Mouse (Mus musculus) kidney, adult 8-10 months (tissue): ENCODE data around the gene Ugt1a9.

Experiments used
- DNase-seq, 2 experiments: peaks; one replicate each; pipeline ENCODE4 v3.0.0; 2022

Gene Ugt1a9

GRCm38 (mm10) chr1:88240072-88240471 is 169.5 kb downstream of the Ugt1a9 start:
- DNase-seq: no peak

- DNase-seq: no peak
Observed at GRCm38 (mm10) chr1:88240579-88240978, 170.0 kb downstream of the Ugt1a9 start.

- no peak for DNase-seq
Observed at GRCm38 (mm10) chr1:88243861-88244260, 173.3 kb downstream of the Ugt1a9 start.

- no peak for DNase-seq
Observed at GRCm38 (mm10) chr1:88245881-88246280, 175.3 kb downstream of the Ugt1a9 start.

GRCm38 (mm10) chr1:88246386-88246785 is 175.8 kb downstream of the Ugt1a9 start:
- no peak for DNase-seq

- no peak for DNase-seq
Observed at GRCm38 (mm10) chr1:88247660-88248059, 177.1 kb downstream of the Ugt1a9 start.

- no peak for DNase-seq
Observed at GRCm38 (mm10) chr1:88248658-88249057, 178.1 kb downstream of the Ugt1a9 start.

- no peak for DNase-seq
Observed at GRCm38 (mm10) chr1:88249596-88249995, 179.0 kb downstream of the Ugt1a9 start.

GRCm38 (mm10) chr1:88250023-88250422 is 179.4 kb downstream of the Ugt1a9 start:
- no peak for DNase-seq

GRCm38 (mm10) chr1:88253106-88253505 is 182.5 kb downstream of the Ugt1a9 start:
- DNase-seq: no peak

- no peak for DNase-seq
Observed at GRCm38 (mm10) chr1:88253540-88253939, 182.9 kb downstream of the Ugt1a9 start.

GRCm38 (mm10) chr1:88254793-88255465 is 184.3 kb downstream of the Ugt1a9 start:
- DNase-seq: no peak

- DNase-seq: no peak
Observed at GRCm38 (mm10) chr1:88255466-88255857, 184.9 kb downstream of the Ugt1a9 start.

GRCm38 (mm10) chr1:88255989-88256754 is 185.6 kb downstream of the Ugt1a9 start:
- no peak for DNase-seq

- DNase-seq: no peak
Observed at GRCm38 (mm10) chr1:88256886-88257663, 186.5 kb downstream of the Ugt1a9 start.

- no peak for DNase-seq
Observed at GRCm38 (mm10) chr1:88257681-88258080, 187.1 kb downstream of the Ugt1a9 start.

- no peak for DNase-seq
Observed at GRCm38 (mm10) chr1:88258361-88258760, 187.8 kb downstream of the Ugt1a9 start.

GRCm38 (mm10) chr1:88258881-88259642 is 188.5 kb downstream of the Ugt1a9 start:
- DNase-seq: no peak

- DNase-seq: no peak
Observed at GRCm38 (mm10) chr1:88259643-88260024, 189.0 kb downstream of the Ugt1a9 start.

GRCm38 (mm10) chr1:88260114-88260513 is 189.5 kb downstream of the Ugt1a9 start:
- DNase-seq: peak; percentile 58 to 66

- DNase-seq: no peak
Observed at GRCm38 (mm10) chr1:88260604-88261377, 190.2 kb downstream of the Ugt1a9 start.

- DNase-seq: no peak
Observed at GRCm38 (mm10) chr1:88261706-88262105, 191.1 kb downstream of the Ugt1a9 start.
